In genomic region chrX:105939245-105939644, GRCm38 (mm10) we compare ENCODE assay signal across 18 mouse cellular contexts. TPM values are rescaled to one million over a fixed set of nuclear protein-coding genes. Genes with fewer than 3 reads are reported as not detected.
A peak's percentile ranks its signal among the peaks of the same experiment; 100 is the strongest.
DNase-seq lines count a peak whose midpoint lies in the region.
"Had no signal": no experiment of that assay in that cellular context is flagged by ENCODE, and none has a peak within 500 bp of the region (broad histone marks: within the 10 kb centered on the region; RNA-seq: fewer than 3 reads in every experiment).

No protein-coding gene starts in this region.

- DNase-seq in 3T3-L1 (ENCODE audit: low read depth, low spot score) (peak; percentile 14), ES-CJ7 (ENCODE audit: low read depth, low spot score) (peak; percentile 24), NIH3T3 (ENCODE audit: low read depth) (peak; percentile 5), ZHBTc4 (ENCODE audit: low read depth, low spot score) (peak; percentile 63)
- DNase-seq in thymus, postnatal 0 days (ENCODE audit: low spot score) = no peak
- no peak for DNase-seq in layer of hippocampus, adult 11-12 months (ENCODE audit: low spot score)
- no peak for DNase-seq in left cerebral cortex, postnatal 14 days (ENCODE audit: low spot score in 2 of 2)
- DNase-seq: adrenal gland, adult 2 months; adrenal gland, postnatal 10 days; adrenal gland, postnatal 25 days; cerebellum, adult 11 months; cerebellum, adult 18-20 months; cerebellum, adult 8-10 months; cerebellum, adult 9-11 months; cerebellum, postnatal 14 days; cerebellum, postnatal 36 days; embryo, embryonic 11 days; forebrain, postnatal 0 days had no signal

- intact Hi-C loops in left cerebral cortex, postnatal 14 days (cut with DNase I) = no loop called here

RNA-seq across cellular contexts. Expression of gene Atrx, which starts 10.0 kb away (rescaled TPM):
- 153 and 190 TPM in 2 replicates for polyA plus RNA-seq in thymus, postnatal 0 days (2015; fragmentation: Nextera tagmentation; extraction: Ambion mirVana)
- 100 to 1,000 TPM; 190 to 194 TPM for total RNA-seq in left cerebral cortex, postnatal 14 days (2021)

Comparison
In these comparisons a context has a peak if more than half of its experiments do, and no peak if none do; other contexts are left out.
1. DNase-seq: peak in 3T3-L1 (single experiment), ES-CJ7 (single experiment), NIH3T3 (single experiment) and ZHBTc4 (single experiment); none in thymus, postnatal 0 days (single experiment), layer of hippocampus, adult 11-12 months (single experiment) and left cerebral cortex, postnatal 14 days (0 of 2).